Mouse (Mus musculus) kidney, postnatal 4 days (tissue): ENCODE measurements around the gene Spcs2.

Experiments used
- DNase-seq, 2 experiments: peaks; one replicate each; pipeline ENCODE4 v3.0.0; 2021; ENCODE audit warnings: mixed read lengths in 2 of 2

Gene Spcs2

DNA sequence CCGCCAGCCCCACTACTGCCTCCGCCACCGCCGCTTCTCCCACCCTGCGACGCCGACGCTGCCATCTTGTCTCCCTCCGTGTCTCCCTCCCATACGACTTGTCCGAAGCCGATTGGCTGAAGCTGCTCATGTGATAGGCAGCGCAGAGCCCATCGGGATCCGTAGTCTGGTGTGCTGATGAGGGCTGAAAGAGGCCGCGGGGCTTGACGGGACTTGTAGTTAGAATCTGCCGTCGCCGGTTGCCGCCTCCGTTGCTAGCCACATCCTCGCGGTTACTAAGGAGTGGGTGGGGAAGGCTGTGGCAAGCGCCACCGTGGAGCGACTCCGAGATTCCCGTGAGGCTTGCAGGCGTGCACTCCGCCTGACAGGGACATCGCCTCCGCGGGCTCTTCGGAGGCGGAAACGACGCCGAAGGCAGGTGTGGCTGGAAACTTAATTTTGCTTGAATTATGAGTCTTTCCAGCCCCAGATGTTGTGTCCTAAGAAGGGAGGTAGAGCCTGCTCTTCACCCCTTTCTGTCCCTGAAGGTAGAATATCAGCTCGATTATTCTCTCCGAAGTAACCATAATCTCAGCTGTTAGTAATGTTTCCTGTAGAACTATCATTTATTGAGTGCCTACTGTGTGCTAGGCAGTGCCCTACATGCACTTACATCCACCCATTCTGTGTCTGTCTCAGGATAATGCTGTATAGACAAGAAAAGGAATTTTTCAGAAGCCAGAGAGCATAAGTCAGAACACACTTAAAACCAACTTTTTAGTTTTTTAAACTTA lies 4.3 kb downstream of the Spcs2 start, which contains the start of gene Xrra1:
Gene Xrra1, plus strand, starts transcription at position 304 of the 773 bp plus-strand sequence.
- DNase-seq, result peak; percentile 96 to 98

DNA sequence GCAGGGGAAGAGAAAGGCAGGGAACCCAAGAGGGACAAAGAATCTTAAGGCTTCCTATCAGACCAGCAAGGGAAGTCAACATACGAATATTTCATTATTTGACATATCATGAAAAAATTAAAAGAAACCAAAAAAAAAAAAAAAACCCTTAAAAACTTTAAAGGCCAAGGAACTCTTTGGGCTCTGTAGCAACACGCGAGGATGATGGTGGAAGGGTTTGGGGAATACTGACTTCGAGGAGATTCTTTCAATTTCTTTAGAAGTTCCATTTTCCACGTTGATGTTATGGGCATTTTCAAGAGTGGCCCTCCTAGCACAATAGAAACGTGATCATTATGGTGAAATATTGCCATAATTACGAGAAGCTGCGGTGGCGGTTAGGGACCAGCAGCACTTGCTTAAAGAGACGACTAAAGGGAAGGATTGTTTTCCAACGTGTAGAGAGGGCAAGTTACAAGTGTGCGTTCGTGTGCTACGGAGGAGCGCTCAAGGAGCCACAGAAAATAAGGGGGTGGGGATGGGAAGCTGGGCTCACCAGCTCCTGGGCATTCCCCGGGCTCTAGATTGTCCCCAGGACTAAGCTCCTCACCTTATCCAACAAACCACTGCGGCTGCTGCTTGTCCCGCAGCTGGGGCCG lies 5.0 kb downstream of the Spcs2 start:
- no peak for DNase-seq

DNA sequence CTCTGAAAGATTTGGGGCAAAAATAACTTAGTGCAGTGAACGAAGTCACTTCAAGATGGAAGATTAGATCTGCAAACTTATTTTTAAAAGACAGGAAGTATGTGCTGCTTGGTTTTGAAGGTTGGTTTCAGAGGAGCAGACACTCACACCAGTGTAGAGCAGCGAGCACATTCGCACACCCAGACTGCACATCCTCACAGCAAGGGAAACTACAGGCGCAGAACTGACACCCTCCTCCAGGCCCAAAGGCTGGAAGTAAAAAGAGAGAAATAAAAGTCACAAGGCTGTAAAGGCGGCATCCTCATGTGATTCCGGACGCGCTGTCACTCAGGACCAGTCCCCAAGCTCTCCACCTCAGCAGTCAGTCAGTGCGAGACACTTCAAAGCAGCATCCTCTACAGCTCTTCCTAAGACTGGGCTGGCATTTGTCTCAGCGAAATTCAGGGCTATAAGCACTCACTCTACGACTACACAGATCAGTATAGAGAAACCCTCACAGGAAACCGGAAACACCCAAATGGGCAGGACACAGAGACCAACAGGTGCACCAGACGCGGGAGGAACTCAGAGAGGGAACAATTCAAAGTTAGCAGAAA lies 6.9 kb downstream of the Spcs2 start:
- no peak for DNase-seq

DNA sequence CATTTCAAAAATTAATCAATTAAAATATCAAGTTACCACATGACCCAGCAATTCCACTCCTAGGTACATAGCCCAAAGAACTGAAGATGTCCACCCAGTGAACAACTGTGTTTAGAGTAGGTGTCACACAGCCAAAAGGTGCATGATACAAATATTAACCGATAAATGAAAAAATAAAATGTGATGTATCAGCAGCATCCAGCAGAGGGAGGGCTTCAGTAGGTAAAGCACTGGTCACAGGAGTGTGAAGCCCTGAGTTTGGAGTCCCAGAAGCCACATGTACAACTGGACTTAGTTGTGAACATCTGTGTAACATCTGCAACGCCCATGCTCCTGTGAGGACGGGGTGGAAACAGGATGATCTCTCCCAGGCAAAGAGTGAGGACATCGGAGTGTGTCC lies 9.0 kb downstream of the Spcs2 start:
- no peak for DNase-seq

- no peak for DNase-seq
Measured at GRCm38 (mm10) chr7:99853350-99853749, 9.9 kb downstream of the Spcs2 start.

GRCm38 (mm10) chr7:99851618-99852017 lies 11.6 kb downstream of the Spcs2 start:
- no peak for DNase-seq

DNA sequence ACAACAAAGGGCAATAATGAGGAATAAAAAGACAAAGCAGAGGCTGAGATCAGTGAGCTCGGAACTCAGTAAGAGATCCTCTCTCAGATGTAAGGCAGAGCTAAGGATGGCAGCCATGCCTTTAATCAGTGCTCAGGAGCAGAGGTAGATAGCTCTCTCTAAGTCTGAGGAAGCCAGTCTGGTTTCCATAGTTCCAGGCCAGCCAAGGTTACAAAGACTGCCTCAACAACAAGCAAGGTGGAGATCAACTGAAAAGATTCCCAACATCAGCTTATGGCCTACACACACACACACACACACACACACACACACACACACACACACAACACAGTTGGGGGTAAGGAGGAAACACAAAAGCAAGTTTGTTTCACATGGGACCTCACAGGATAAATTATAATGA lies 12.1 kb downstream of the Spcs2 start:
- DNase-seq, result no peak

DNA sequence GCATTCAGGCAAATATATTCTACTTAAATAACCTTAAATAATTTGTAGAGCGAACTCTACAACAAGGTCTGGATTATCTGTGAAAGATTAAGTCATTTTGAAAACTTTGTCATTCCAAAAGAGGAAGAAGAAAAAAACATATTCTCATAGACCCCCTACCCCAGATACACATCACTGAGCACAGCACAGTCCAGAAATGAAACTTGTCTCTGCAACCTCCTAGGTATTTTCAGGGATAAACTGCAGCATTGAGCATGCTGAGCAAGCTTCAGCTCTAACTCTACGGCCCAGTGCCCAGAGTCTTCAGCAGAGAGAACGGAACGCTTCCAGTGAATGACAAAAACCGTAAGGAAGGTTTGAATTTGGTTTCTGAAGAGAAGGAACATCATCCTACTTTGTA lies 12.7 kb downstream of the Spcs2 start:
- DNase-seq, result no peak

GRCm38 (mm10) chr7:99845533-99846236 lies 17.6 kb downstream of the Spcs2 start:
- DNase-seq, result no peak

DNA sequence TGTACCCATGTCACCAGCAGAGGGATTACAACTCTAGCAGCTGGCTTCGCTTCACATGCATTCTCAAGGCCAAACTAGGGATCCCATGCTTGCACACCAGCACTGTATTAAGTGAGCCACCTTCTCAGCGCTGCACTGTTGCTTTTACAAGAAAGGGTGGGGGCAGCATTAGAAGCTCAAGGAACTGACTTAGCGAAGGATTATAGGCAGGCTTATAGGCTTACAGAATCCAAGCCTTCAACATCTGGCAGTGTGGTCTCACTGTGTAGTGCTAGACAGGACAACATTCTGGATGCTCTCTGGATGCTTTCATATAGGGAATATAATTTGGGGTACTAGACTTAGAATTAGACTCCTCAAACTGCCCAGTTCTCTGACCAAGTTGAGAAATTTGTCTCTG lies 25.0 kb downstream of the Spcs2 start:
- no peak for DNase-seq

DNA sequence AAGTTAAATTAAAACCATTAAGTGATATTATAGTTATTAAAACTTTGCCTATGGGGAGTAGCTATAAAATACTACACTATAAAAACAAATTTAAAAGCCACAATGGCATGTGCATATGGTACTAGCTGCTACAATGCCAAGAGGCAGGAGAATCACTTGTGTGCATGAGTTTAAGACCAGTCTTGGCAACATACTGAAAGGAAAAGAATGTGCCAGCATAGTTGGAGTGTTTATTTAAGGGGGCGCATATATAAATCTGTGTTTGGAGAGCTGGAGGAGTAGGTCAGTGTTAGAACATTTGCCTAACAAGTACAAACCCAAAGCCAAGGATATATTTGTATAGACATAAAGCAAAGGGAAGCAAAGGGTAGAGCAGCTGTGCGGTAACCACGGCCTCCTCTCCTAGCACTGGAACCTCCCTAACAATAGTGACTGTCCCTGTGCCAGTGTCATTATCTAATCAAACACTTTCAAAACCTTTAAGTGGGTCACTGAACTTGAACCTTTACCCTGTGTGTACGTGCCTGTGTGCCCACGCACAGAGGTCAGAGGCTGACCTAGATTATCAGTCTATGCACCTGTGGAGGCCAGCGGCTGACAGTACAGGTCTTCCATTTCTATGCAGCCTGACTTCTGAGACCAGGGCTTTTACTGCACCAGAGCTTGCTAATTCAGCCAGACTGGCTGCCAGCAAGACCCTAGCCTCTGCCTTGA lies 25.7 kb downstream of the Spcs2 start:
- no peak for DNase-seq

- no peak for DNase-seq
Measured at GRCm38 (mm10) chr7:99836781-99837180, 26.5 kb downstream of the Spcs2 start.

DNA sequence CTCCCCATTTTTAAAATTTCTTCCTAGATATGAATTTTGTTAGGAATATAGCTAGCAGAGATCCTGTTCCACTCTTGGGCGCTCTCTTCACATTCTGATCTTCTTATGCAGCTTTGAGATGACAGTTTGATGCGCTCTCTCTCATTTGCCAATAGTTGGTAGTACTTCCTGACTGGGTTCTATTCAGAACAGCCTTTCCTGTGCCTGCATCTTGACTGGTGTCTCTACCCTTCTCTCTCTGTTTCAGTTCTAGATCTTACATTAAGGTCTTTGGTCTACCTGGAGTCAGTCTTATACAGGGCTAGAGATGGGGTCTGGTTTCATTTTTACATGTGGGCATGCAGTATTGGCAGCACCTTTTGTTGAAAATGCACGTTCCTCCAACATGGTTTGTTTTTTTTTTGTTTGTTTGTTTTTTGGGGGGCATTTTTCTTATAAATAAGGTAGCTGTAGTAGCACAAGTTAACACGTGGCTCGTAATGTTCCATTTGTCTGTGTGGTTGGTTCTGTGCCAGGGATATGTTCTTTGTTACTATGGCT lies 28.9 kb downstream of the Spcs2 start:
- DNase-seq, result no peak

- DNase-seq, result no peak
Measured at GRCm38 (mm10) chr7:99833846-99834222, 29.4 kb downstream of the Spcs2 start.

GRCm38 (mm10) chr7:99833115-99833845 lies 30.0 kb downstream of the Spcs2 start:
- DNase-seq, result no peak

GRCm38 (mm10) chr7:99828083-99828570 lies 35.1 kb downstream of the Spcs2 start, which contains the start of gene Neu3:
TSS of gene Neu3 (minus strand) at chr7:99828417.
- peak; percentile 98 for DNase-seq

DNA sequence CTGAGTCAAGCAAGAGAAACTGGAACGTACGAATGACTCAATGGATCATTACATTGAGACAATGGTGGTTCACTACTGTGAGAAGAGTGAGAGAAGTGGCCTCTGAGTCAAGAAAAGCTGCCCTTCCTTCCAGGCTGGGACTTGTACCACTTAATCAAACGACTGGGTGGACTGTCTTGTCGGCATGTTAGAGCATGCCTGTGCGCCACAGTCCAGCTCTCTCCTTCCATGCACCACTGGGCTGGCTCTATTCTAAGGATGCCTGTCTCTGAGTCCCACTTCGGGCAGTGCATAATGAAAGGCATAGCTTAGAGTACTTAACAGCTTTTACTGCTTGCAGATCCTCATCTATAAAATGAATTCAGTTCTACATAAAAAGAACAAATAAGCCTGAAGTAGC lies 37.2 kb downstream of the Spcs2 start:
- DNase-seq, result no peak

- DNase-seq, result no peak
Measured at GRCm38 (mm10) chr7:99825511-99825910, 37.8 kb downstream of the Spcs2 start.

- DNase-seq, result no peak
Measured at GRCm38 (mm10) chr7:99824649-99825483, 38.4 kb downstream of the Spcs2 start.

DNA sequence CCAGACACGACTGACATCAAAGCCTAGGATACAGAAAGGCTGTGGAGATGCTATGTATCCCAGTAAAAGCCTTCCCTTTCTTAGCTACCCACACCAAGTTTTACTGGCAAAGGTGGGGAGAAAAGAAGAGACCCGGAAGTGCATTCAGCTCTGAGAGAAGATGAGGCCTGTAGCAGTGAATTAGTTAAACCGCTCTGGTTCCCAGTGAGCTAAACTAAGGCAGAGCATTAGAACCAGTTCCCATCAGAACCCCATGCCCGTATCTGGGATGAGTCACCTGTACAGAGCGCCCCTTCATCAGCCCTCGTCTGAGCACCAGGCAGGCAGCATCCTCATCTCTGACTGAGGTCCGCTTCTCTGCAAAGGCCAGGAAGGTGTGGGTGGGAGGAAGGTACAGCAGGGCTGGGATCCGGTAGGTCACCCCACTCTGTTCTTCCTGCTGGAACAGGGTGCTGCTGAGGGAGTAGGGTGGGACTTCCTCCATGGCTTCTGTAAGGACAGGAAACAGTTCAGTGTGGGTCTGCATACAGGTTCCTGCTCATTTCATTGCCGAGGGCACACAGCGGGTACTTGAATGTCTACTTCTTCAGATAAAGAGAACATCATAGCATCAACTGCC lies 40.1 kb downstream of the Spcs2 start:
- DNase-seq, result no peak
